Mouse (Mus musculus) CD8-positive naive resting alpha-beta T cell, adult 2 months (primary cell): ENCODE measurements around the gene 5730409E04Rik.
A peak's percentile ranks its signal among the peaks of the same experiment; 100 is the strongest.

ENCODE experiments used
- DNase-seq, 2 experiments: peaks; one replicate each; pipeline ENCODE4 v3.0.0; 2022; ENCODE audit warnings: low read depth in 2 of 2, low spot score in 2 of 2

5730409E04Rik gene

DNA sequence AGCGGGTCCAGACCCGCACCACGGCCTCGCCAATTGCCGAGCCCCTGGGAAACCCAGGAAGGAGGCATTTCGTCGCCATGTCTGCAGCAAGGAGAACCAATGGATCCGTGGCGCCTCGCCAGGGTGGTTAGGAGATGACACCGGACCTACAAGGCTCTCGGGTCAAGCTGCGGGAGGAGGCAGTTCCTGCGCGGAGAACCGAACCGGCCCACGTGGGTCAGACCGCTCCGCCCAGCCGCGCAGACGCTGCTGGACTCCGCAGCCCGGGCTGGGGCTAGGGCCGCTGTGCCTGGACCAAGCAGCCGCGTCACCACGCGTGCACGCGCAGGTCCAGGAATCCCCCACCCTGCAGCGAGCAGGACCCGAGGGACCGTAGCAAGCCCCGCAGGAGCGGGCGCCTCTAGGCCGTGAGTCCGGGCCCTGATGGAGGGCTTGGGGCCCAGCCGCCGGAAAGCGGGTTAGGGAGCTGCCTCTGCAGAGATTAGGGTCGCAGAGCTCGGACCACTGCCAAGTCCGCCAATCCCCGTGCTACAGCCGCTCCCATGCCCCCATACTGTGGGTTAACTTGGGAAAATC, at the start of gene 5730409E04Rik:
Gene 5730409E04Rik (plus strand): TSS at position 213 of the 576 bp plus-strand sequence.
- no peak for DNase-seq

DNA sequence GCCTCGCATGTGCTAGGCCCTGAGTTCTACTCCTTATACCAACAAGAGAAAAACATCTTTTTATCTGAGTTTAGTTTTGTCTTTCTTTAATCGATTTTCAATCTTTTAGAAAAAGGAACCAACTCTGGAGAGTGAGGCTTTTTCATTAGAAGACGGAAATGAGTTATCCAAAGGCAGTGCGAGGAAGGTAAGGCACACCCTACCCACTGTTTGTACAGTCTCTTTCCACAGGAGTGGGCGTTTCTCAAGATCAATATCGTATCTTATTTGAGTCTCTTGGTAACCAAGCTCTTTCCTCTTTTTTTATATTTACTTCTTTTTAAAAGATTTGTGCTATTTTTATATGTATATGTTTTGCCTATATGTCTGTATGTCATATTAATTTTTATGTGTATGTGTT, 45.8 kb upstream of the 5730409E04Rik start:
- no peak for DNase-seq

DNA sequence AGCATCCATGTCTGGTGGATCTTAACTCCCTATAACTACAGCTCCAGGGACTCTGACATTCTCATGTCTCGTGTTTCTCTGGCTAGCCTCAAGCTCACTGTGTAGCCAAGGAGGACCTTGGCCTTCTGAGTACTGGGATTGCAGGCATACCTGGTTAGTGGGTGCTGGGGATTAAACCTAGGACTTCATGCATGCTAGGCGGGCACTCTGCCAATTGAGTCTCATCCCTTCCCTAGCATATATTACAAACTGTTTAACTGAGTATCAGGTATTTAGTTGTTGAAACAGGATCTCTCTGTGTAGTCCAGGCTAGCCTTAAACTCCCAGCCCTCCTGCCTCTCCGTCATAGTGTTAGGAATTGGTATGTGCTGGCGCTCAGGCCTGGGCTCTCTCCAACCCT, 42.4 kb upstream of the 5730409E04Rik start:
- DNase-seq: no peak

DNA sequence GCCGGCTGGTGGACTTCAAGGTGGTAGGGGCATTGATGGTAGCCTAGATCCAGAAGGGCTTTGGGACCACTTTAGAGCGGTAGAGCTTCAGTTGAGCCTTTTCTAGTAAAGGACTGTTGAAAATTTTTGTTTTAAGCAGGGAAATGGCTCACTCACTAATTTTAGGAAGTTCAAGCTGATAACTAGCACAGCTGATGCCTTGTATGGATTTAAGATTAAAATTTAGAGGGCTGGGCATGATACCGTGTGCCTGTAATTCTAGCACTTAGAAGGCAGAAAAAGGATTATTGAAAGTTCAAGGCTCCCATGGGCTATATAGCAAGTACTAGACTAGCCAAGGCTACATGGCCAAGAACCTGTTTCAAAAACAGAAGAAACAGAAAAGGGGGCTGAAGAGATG, 39.8 kb upstream of the 5730409E04Rik start:
- no peak for DNase-seq

DNA sequence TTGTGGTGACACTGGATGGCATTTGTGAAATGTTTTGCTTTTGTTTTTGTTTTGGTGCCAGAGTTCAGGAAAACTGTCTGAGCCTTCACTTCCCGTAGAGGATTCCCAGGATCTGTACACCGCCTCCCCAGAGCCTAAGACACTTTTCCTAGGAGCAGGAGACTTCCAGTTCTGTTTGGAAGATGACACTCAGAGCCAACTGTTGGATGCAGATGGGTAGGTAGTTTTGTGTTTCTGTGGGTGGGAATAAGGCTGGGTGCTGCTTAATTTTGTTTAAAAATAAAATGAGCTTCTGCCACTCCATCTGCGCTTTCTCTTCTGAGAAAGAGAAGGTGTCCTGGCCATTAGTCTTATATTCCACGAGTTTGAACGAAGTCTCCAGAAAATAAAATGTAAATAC, 33.3 kb upstream of the 5730409E04Rik start:
- no peak for DNase-seq

DNA sequence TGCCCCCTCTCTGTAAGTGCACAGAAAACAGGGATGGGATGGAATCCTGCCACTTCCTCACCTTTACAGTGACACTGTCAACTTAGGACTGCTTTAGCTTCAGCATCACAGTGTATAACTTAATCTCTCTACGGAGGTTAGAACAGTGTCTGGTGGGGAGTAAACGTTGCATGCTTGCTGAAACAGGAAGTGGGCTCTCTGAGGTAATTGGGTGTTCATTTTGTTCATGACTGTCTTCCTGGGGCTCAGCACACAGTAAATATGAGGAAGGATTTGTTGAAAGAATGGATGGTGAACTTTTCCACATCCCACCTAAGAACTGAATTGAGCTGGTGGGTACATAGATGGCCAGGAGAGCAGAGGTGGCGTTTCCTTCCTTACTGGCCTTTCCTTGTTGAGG, 31.7 kb upstream of the 5730409E04Rik start:
- DNase-seq: no peak

DNA sequence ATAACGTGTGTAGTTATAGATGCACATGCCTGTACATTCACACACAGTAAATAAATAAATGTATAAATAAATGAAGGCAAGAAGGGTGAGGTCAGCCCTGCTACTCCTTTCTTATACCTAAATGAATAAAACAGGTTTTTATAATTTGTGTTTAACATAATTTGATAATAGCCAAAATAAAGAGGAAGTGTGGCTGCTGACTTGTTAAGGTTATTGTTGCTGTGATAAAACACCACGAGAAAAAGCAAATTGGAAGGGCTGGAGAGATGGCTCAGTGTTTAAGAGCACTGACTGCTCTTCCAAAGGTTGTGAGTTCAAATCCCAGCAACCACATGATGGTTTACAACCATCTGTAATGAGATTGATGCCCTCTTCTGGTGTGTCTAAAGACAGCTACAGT, 30.5 kb upstream of the 5730409E04Rik start:
- no peak for DNase-seq

DNA sequence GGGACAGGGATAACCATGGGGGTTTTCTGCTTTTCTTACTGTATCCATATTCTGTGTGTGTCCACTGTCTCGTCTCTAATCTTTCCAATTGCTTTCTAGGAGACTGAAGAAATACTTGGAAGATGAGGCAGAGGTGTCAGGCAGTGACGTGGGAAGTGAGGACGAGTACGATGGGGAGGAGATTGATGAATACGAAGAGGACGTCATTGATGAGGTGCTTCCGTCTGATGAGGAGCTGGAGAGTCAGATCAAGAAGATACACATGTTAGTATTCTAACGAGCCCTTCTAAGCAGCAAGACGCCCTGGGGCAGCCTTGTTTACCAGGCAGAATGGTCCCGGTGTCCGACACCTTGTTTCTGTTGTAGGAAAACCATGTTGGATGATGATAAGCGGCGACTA, 23.9 kb upstream of the 5730409E04Rik start:
- no peak for DNase-seq

DNA sequence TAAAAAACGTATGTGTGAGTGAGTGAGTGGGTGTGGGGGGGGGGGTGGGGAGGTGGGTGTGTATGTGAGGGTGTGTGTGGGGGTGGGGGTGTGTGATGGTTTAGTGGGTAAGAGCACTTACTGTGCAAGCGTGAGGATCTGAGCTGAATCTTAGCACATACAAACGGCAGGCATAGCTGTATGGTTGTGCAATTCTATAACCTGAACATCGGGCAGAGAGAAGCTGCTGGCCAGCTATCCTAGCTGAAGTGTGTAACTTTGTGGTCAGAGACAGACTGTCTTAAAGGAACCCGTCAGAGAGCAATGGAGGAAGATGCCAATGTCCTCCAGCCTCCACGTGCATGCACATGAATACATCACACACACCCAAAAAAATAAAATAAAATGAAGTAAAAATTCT, 17.6 kb upstream of the 5730409E04Rik start:
- DNase-seq: no peak

DNA sequence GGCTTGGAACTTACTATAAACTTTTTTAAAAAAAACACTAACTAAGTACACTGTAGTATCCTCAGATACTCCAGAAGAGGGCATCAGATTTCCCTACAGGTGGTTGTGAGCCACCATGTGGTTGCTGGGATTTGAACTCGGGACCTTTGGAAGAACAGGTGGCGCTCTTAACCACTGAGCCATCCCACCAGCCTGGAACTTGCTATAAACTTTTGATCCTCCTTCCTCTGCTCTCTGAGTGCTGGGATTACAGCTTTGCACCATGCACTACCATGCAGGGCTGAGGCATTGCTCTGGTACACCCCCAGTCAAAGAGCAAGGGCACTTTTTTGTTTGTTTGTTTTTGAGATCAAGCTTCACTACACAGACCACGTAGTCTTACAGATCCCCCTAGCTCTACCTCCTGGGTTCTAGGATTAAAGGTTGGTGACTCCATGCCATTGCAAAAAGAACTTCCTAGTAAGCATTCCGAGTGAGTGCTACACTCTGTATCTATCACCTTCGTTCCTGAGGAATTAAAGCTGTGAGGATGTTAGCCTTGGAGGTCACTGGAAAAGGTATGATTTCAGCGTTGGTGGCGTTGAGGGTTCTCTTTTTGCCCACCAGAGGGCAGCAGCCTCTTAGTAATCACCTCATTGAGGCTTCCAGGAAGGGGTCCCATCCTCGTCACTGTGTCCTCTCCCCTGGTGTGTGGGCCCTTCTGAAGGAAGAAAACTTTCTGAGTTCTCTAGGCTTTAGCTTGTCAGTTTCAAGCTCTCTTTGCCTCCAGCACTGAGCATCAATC, 9.5 kb upstream of the 5730409E04Rik start:
- peak; percentile 35 to 37 for DNase-seq

DNA sequence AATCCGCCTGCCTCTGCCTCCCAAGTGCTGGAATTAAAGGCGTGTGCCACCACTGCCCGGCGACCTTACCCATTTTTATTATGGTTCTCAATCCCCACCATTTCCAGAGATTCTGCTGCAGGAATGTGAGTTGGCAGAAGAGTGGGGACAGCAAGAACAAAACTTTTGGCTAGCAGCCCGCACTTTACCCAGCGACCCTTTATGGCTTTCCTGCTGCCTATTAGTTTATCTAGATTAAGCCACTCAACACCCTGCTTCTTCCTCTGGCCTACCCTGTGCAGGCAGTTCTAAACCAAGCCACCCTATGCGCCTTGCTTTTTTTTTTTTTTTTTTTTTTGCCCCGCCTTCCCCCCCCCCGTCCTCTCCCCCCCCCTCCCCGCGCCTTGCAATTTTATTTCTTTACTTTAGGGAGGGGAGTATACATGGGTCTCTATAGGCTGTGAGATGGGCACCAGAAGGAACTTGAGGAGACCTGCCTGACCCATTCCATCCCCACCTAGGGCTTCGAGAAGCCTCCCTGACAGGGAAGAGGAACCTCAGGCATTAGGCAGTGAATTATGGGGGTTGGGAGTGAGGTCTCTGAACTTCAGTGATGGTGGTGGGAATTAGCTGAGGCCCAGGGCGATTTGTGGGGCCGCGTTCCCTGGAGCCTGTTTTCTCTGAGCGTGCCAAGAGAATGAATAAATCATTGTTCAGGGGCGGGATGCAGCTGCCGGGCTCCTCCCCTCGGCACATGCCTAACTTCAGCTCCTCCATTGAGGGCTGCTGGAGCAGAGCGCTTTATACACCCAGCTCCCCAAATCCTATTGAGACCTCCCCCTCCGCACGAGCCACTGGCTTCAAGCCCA, 7.8 kb upstream of the 5730409E04Rik start:
- DNase-seq: no peak

DNA sequence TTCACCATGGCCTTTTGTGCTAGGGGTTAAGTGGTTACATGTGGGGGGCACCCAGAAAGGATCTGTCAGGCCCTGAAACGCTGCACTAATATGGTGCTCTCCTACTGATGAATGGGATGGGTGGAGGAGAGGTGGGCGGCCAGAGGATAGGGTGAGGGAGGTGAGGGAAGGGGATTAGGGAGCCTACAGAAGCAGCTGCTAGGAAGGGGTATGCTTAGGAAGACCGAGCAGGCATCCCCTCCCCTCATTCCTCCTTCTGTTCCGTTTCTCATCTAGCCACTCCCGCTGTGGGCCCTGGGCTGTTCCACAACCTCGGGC, 7.2 kb upstream of the 5730409E04Rik start:
- DNase-seq: no peak

DNA sequence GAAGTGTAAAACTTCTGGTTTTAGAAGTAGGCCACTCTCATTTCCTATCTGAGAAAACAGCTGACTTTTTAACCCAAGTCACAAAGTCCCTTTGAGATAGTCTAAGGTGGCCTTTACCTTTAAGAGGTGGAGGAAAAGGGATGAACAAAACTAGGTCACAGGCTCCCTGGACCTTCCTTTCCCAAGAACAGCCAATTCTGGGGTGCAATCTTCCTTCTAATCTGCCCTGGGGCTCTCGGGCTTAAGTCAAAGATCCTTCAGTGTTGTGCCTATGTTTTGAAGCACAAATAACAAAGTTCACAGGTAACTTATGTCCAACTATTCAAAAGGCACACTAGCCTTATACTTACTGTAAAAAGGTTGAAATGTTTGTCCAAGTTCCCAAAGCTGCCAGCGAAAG, 5.5 kb upstream of the 5730409E04Rik start:
- DNase-seq: no peak

DNA sequence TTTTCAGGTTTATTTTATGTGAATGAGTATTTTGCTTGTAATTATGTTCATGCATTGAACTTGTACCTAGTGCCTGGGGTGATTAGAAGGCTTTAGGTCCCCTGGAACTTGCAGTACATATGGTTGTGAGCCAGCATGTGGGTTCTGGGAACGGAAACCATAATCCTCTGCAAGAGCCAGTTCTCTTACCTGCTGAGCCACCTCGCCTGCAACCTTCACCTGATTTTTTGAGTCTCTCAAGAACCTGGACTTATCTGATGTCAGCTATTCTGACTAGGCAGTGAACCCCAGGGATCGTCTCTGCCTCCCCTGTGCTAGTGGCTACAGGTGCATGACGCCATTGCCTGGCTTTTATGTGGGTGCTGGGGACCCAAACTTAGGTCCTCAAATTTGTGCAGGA, 3.9 kb upstream of the 5730409E04Rik start:
- DNase-seq: no peak

DNA sequence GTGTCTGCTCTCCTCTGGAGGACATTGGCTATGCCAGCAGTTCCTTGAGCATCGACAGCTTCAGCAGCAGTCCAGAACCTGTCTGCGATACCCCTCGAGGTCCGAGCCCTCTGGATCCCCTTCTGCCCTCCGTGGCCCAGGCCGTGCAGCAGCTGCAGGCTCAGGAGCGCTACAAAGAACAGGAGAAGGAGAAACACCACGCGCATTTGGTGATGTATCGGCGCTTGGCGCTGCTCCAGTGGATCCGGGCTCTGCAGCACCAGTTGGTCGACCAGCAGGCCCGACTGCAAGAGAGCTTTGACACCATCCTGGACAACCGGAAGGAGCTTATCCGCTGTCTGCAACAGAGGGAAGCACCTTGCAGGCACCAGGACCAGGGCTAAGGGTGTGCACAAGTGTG, 2.4 kb downstream of the 5730409E04Rik start:
- no peak for DNase-seq

DNA sequence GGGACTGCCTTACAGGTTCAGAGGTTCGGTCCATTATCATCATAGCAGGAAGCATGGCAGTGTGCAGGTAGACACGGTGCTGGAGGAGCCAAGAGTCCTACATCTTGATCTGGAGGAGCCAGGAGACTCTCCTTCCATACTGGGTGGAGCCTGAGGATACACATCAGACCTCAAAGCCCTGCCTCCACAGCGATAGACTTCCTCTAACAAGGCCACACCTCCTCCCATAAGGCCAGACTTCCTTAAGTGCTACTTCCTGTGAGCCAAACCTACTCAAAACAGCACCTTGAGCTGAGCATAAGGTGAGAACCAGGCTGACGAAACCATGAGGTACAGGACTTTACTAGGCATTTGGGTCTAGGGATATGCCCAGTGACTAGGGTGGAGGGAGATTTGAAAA, 6.7 kb downstream of the 5730409E04Rik start:
- no peak for DNase-seq

DNA sequence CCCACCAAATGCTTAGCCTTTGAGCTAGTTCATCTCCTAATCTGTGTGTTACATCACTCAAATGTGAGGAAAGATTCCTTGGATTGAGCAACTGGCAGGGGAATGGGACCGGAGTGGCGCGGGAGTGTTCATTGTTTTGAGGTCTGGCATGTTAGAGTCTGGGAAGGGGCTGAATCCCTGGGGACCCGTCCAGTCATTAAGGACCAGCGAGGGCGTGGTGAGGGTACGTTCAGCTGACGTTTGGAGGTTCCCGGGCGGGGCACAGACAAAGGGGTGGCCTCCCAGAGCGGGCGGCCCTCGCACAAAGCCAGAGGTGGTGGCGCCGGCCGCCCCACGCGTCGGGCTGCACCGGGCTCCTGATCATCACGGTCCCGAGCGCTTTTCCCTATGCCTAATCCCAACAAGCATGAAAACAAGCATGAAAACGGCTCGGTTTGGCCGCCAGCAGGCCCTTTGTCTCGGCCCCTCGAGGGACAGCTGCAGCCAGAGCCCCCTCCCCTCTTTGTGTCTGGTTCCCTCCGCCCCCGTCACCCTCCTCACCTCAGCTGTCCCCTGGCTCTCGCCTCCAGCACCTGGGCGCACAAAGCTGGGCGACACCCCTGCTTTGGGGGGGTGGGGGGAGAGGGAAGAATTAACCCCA, 10.2 kb downstream of the 5730409E04Rik start:
- DNase-seq: no peak

DNA sequence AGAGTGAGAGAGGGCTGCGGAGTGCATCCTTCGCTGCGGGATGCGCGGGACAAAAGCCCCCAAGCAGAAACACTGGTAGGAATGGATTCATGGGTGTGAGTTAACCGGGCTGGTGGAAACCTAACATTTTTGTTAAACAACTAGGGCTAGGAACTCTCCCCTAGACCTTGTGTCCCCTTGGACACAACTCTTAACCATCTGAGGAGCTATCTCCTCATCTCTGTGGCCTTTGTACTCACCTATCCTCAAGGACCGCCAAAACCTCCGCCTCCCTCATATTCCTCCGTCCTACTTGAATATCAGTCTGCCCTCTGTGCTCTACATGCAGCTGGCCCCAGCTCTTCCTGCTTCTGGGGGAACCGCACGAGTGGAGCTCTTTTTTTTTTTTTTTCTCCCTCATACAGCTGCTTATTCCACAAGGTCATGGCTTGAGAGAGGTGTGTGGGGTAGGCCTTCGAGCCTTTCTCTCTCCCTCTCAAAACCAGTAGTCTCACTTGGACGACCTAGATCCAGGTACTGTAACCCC, 10.8 kb downstream of the 5730409E04Rik start:
- no peak for DNase-seq

DNA sequence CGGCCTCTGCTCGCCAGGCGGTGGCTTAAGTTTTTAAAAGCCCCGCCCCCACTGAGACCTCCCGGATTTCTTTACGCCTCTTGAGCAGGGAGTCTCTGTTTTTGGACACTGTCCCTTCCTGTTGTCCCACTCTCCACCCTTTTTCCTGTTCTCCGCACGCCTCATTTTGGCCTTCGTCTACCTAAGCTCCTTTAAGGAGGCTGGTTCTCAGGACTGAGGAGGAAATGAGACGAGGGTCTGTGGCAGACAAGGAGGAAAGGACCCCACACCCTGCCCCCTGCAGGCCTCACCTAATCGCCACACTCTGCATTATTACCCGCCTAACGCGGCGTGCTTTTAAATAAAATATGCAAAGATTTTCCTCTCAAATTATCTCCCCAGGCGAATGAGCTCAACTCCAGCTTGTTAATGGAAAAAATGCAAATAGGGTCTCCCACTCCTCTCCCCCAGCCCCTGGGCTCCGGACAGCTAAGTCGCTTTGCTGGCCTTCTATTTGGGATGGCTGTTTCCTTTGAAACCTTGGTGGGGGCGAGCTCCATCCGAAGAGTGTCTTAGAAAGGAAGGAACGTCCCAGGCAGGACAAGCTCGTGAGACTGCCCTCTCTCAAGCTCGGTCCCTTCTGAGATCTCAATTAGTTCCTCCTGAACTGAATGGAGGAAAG, 17.5 kb downstream of the 5730409E04Rik start:
- no peak for DNase-seq

DNA sequence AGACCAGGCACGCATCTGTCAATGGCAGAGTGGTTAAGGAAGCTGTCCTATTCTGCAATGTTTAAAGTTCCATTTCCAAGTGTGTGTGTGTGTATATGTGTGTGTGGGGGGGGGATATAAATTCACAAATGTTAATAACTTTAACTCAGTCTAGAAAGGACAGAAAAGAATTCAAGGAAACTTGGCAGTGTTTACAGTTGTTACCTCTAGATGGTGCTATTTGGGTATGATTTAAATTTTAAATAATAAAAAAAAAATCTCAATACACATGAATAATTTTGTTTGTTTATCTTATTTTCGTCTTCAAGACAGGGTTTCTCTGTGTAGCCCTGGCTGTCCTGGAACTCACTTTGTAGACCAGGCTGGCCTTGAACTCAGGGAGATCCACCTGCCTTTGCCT, 22.3 kb downstream of the 5730409E04Rik start:
- no peak for DNase-seq

DNA sequence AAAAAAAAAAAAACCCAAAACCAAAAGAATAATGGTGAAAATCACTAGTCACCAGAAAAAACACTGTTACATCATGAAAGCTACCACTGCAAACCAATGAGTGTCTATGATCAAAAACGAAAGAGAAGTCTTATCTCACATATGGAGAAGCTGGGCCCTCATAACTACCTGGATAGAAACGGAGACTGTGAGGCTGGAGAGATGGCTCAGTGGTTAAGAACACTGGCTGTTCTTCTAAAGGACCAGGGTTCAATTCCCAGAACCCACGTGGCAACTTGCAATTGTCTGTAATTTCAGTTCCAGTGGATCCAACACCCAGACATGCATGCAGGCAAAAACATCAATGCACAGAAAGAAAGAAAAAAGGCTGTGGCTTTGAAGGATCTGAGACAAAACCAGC, 23.1 kb downstream of the 5730409E04Rik start:
- no peak for DNase-seq
